Mouse (Mus musculus): Measurements from ENCODE around the gene Mfap4.

The Mfap4 gene

GRCm38 (mm10) chr11:61484613-61485540 is at the start of gene Mfap4:
Gene Mfap4, plus strand, starts transcription at chr11:61485431.
- peak; percentile 77 for DNase-seq (ENCODE audit: low spot score)

- no peak for DNase-seq (ENCODE audit: low spot score)
Measured at GRCm38 (mm10) chr11:61436298-61436697, 48.9 kb upstream of the Mfap4 start.

GRCm38 (mm10) chr11:61439170-61439569 is 46.1 kb upstream of the Mfap4 start:
- DNase-seq (ENCODE audit: low spot score), result no peak

- DNase-seq (ENCODE audit: low spot score), result no peak
Measured at GRCm38 (mm10) chr11:61440416-61440815, 44.8 kb upstream of the Mfap4 start.

GRCm38 (mm10) chr11:61441670-61442069 is 43.6 kb upstream of the Mfap4 start:
- no peak for DNase-seq (ENCODE audit: low spot score)

GRCm38 (mm10) chr11:61443807-61444206 is 41.4 kb upstream of the Mfap4 start:
- DNase-seq (ENCODE audit: low spot score), result no peak

- DNase-seq (ENCODE audit: low spot score), result no peak
Measured at GRCm38 (mm10) chr11:61447296-61447695, 37.9 kb upstream of the Mfap4 start.

- DNase-seq (ENCODE audit: low spot score), result no peak
Measured at GRCm38 (mm10) chr11:61448041-61448440, 37.2 kb upstream of the Mfap4 start.

- peak; percentile 50 for DNase-seq (ENCODE audit: low spot score)
Measured at GRCm38 (mm10) chr11:61448599-61449225, 36.5 kb upstream of the Mfap4 start.

- peak; percentile 61 for DNase-seq (ENCODE audit: low spot score)
Measured at GRCm38 (mm10) chr11:61449499-61450292, 35.5 kb upstream of the Mfap4 start.

- no peak for DNase-seq (ENCODE audit: low spot score)
Measured at GRCm38 (mm10) chr11:61464071-61464470, 21.2 kb upstream of the Mfap4 start.

- no peak for DNase-seq (ENCODE audit: low spot score)
Measured at GRCm38 (mm10) chr11:61465422-61465821, 19.8 kb upstream of the Mfap4 start.

GRCm38 (mm10) chr11:61468534-61468933 is 16.7 kb upstream of the Mfap4 start:
- no peak for DNase-seq (ENCODE audit: low spot score)

- no peak for DNase-seq (ENCODE audit: low spot score)
Measured at GRCm38 (mm10) chr11:61469317-61469917, 15.8 kb upstream of the Mfap4 start.

GRCm38 (mm10) chr11:61470880-61471279 is 14.4 kb upstream of the Mfap4 start:
- DNase-seq (ENCODE audit: low spot score), result no peak

- no peak for DNase-seq (ENCODE audit: low spot score)
Measured at GRCm38 (mm10) chr11:61473630-61474029, 11.6 kb upstream of the Mfap4 start.

GRCm38 (mm10) chr11:61476786-61477382 is 8.3 kb upstream of the Mfap4 start:
- DNase-seq (ENCODE audit: low spot score), result no peak

GRCm38 (mm10) chr11:61477566-61478508 is 7.4 kb upstream of the Mfap4 start:
- DNase-seq (ENCODE audit: low spot score), result no peak

- no peak for DNase-seq (ENCODE audit: low spot score)
Measured at GRCm38 (mm10) chr11:61478788-61479187, 6.4 kb upstream of the Mfap4 start.

All from layer of hippocampus, adult 11-12 months (tissue).